Mouse (Mus musculus) frontal cortex, adult 2 months (tissue): ENCODE measurements around the gene Ppp1ca. TPM values are rescaled to one million over a fixed set of nuclear protein-coding genes. Genes with fewer than 3 reads are reported as not detected.

ENCODE experiments used
- DNase-seq, 2 experiments: peaks; one replicate each; pipeline ENCODE4 v3.0.0; 2022; ENCODE audit warnings: low spot score in 1 of 2; ENCODE audit errors: extremely low spot score in 1 of 2
- polyA plus RNA-seq: library from polyadenylated mRNA; depleted of rRNA; stranded (reverse); fragments of >200 nt; gene quantifications from 2 replicates; pipeline ENCODE4 v1.2.3, GENCODE M21; 2012; rRNA removed

Ppp1ca gene
- polyA plus RNA-seq = 347 and 379 TPM in 2 replicates

- DNase-seq = peak; percentile 77 to 95
Measured at GRCm38 (mm10) chr19:4191528-4192250, at the start of gene Ppp1ca. Gene Ppp1ca, plus strand, starts transcription at chr19:4192065.

DNA sequence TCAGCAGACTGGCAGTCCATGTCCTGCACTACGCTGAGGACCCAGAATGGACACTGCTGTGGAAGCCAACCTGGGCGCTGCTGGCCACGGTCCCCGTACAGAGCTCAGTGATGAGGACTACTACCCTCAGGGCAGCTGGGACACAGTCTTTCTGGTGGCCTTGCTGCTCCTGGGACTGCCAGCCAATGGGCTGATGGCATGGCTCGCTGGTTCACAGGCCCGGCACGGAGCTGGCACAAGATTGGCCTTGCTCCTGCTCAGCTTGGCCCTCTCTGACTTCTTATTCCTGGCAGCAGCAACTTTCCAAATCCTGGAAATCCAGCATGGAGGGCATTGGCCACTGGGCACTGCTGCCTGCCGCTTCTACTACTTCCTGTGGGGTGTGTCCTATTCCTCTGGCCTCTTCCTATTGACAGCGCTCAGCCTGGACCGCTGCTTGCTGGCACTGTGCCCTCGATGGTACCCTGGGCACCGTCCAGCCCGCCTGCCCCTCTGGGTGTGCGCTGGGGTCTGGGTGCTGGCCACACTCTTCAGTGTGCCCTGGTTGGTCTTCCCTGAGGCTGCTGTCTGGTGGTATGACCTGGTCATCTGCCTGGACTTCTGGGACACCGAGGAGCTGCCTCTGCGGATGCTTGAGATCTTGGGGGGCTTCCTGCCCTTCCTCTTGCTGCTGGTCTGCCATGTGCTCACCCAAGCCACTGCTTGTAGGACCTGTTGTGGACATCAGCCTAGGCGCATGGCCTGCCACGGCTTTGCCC, 49.3 kb upstream of the Ppp1ca start:
- no peak for DNase-seq

GRCm38 (mm10) chr19:4143759-4144268, 48.1 kb upstream of the Ppp1ca start, which contains the start of gene Cabp4:
Gene Cabp4, minus strand, starts transcription at chr19:4144033.
- DNase-seq = no peak

DNA sequence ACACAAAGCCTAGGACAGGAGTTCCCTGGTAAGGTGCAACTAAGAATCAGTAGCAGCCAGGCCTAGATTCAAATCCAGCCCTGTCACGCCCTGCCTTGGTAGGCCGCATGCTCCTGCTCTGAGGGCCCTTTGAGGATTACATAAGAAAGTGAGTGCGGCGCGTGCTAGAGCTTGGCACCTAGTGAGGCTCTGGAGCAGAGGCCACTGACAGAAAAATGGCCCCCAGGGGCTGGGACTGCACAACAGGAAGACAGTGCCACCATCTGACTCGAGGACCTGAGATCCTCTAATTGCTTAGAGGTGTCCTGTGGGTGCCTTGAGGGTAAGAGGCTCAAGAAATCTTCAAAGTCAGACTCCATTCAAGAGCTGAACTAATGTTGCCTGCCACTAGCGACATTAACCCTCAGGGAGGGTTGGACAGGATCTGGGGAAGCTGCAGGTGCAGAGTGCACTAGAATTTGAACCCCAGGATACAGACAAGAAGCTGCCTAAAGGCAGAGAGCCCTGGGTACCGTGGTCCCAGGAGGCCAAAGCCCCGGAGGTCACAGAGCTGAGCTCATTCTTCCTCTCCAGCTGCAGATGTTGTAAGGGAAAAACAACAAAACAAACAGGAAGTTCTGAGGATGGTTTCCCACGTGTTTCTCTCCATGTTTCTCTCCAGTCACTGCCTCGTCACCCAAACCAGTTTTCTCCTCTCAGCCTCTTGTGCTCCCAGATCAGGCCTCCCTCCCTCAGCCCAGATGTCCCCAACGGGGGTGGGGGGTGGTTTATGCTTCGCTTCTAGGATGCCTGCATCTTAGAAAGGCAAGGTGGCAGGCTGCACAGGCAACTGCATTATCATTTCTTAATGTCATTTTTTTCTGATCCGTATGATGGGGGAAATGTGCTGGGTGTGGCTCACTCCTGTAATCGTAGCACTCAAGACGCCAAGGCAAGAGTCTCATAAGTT, 47.0 kb upstream of the Ppp1ca start:
- no peak for DNase-seq

DNA sequence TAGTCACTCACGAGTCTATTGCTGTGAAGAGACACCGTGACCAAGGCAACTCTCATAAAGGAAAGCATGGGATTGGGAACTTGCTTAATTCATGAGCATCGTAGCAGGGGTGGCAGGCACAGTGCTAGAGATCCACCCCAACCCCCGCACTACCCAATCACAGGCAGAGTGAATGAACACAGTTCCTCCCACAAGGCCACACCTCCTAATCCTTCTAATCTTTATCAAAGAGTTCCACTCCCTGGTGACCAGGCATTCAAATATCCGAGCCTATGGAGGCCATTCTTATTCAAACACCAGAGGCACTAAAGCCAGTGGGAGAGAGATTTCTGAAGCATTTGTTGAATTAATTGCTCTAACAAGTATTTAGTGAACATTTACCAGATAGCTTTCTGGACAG, 45.9 kb upstream of the Ppp1ca start:
- DNase-seq = no peak

GRCm38 (mm10) chr19:4146366-4147021, 45.4 kb upstream of the Ppp1ca start:
- no peak for DNase-seq

GRCm38 (mm10) chr19:4147022-4147405, 44.9 kb upstream of the Ppp1ca start:
- no peak for DNase-seq

- no peak for DNase-seq
Measured at GRCm38 (mm10) chr19:4147782-4148490, 43.9 kb upstream of the Ppp1ca start.

DNA sequence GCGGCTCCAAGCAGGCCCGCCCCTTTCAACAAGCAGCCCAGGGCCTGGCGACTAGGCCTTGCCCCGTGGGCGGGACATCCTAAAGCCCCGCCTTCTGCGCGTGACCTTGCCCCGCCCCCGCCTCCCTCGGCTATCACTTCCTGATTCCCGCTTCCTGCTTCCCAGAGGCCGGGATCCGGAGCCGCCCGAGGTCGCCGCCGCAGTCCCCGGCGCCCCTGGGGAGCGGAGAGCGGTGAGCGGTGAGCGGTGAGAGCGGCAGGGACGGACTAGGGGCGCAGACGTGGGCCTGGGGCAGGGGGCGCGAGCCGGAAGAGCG, 43.4 kb upstream of the Ppp1ca start, which contains the start of gene Coro1b:
TSS of gene Coro1b (plus strand) at position 129 of the 316 bp plus-strand sequence.
- DNase-seq = peak; percentile 88 to 95

DNA sequence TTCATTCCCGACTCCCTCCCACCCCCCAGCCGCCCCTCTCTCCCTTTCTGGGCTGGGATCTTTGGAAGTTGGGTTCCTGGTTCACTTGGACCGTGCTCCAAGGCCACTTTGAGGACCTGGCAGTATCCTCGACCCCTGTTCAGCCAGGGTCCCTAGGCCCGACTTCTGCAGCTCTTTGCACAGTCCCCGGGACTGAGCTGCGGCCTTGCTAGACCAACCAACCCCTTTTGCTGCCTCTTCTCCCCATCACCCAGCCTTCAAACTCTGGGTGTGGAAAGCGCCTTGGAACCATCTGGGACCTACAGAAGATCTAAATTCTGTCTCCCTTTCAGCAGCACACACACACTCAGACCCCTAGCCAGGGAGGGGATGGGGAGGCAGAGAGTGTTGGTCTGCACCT, 43.0 kb upstream of the Ppp1ca start:
- DNase-seq = no peak

DNA sequence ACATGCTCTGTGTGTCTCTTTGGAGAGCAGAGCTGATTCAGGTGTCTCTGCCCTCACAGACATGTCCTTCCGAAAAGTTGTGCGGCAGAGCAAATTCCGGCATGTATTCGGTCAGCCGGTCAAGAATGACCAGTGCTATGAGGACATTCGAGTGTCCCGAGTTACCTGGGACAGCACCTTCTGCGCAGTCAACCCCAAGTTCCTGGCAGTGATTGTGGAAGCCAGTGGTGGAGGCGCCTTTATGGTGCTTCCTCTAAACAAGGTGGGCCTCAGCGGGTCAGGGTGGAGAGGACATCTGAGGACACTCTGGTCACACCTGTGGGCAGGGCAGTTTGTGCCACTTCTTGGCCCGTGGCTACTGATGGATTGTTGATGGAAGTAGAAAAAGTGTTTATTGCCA, 42.6 kb upstream of the Ppp1ca start:
- no peak for DNase-seq

DNA sequence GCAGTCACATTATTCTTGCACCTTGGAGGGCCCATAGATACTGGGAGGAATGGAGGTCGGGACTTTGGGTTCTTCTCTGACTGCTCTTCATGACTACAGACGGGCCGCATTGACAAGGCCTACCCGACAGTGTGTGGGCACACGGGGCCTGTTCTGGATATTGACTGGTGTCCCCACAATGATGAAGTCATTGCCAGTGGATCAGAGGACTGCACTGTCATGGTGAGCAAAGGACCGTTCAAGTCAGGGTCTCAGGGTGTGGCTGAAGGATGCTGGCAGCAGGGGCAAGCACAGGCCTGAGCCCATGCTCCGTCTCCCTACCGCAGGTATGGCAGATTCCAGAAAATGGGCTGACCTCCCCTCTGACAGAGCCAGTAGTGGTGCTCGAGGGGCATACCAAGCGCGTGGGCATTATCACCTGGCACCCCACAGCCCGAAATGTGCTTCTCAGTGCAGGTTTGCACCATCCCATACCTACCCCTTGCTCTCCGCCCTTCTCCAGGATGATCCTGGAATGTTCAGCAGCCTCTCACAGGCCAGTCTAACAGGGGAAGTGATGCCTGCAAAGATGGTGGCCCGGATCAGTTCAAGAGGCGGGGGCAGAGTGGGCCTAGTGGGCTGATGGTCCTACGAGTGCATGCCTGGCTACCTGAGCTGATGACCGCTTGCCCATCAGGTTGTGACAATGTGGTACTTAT, 42.0 kb upstream of the Ppp1ca start:
- DNase-seq = no peak

DNA sequence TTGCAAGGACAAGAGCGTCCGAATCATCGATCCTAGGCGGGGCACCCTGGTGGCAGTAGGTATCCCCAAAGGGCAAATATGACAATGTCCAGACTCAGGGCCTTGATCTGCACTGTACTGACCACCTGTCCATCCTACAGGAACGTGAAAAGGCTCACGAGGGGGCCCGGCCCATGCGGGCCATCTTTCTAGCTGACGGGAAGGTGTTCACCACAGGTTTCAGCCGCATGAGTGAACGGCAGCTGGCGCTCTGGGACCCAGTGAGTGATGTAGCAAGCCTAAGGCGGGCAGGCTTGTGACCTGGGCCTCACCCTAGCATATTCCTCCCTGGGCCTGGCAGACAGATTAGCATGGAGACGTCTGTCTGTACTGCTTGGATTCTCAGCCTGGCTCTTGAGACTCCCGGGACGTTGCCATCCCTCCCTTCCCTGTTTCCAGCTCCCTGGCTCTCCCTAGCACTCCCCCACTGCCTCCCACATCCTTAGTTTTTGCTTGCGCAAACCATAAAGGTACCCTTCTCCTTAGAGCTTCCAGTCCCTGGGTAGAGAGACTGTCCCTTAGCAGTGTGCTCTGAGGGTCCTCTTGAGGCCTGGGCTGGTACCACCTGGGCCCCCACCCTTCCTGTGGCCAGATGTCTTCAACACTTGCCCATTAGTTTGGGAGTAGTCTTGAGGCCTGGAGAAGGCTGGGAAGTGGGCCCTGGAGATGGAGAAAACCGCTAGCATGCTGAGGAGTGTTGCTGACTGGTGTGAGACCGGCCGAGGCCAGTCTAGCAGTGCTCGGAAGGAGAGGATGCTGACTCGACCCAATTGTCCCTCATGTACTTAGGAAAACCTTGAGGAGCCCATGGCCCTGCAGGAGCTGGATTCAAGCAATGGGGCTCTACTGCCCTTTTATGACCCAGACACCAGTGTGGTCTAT, 41.0 kb upstream of the Ppp1ca start:
- no peak for DNase-seq

DNA sequence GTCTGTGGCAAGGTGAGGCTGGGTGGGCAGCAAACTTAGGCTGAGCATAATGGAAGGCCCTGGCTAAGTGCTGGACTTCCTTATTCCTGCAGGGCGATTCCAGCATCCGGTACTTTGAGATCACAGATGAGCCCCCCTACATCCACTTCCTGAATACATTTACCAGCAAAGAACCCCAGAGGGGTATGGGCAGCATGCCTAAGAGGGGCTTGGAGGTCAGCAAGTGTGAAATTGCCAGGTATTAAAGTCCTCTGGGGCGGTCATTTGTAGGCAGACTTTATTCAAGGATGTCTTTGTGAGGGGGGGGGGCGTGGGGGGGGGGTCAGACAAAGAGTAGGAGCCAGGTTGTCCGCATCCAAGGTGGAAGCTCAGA, 40.4 kb upstream of the Ppp1ca start:
- no peak for DNase-seq

- no peak for DNase-seq
Measured at GRCm38 (mm10) chr19:4151898-4152297, 40.0 kb upstream of the Ppp1ca start.

DNA sequence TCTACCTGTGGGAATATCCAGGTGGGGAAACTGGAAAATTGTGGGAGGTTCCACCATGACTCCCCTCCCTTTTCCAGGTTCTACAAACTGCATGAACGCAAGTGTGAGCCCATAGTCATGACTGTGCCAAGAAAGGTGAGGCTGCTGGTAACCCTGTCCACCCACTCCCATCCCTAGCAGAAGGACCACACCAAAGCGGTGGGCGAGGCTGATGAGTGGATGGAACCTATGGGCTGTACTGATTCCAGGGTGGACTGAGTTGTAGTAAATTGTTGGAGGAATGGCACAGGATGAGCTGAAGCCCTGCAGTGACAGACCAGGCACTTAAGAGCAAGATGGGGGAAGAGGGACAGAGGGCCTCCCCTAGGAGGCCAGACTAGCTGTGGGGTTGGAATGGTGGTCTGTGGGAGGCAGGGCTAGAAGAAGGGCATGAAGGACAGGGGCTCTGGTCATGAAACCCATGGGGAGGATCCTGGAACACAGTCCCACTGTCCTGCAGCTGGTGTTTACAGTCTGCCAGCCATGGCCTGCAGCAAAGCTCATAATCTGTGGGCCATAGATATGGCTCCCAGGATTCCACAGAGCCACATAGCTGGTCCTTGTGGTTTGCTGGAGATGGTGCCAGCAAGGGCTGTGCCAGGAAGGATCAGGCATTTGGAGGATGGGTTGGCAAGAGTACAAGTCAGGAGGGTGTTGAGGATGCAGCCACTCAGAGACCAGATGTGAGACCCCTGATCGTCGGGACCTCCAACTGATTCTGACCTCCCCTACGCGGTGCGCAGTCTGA, 39.2 kb upstream of the Ppp1ca start:
- DNase-seq = no peak

DNA sequence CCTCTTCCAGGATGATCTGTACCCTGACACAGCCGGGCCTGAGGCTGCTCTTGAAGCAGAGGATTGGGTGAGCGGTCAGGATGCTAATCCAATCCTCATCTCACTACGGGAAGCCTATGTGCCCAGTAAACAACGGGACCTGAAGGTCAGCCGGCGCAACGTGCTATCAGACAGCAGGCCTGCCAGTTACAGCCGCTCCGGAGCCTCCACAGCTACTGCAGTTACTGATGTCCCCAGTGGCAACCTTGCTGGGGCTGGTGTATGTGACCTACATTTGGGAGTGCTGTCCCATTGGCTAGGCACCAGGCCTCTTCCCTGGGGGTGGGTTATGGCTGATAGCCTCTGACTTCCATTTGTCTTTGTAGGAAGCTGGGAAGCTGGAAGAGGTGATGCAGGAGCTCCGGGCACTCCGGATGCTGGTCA, 38.6 kb upstream of the Ppp1ca start, which contains the start of gene Ptprcap:
TSS of gene Ptprcap (plus strand) at position 373 of the 423 bp plus-strand sequence.
- DNase-seq = no peak
